Mouse (Mus musculus) stomach, postnatal 0 days (tissue): ENCODE measurements around the gene Apol11b. TPM values are rescaled to one million over a fixed set of nuclear protein-coding genes. Genes with fewer than 3 reads are reported as not detected.
"Not testable (repeated sequence)": the region's sequence is repeated elsewhere in the genome, so short reads cannot be mapped to it uniquely, and the experiment has no call there.

Source experiments
- ATAC-seq: fragments of 200-750 bp; cut with Nextera tagmentation; 2 replicates; pipeline ENCODE4 v1.8.0; 2017; ENCODE audit not compliant: low FRiP score, low TSS enrichment
- DNase-seq: peaks from one replicate; pipeline ENCODE4 v3.0.0-alpha.2; 2016; ENCODE audit warnings: low spot score
- H3K27ac ChIP-seq: fragments of 300-500 bp; sonication (generic); replicated peaks from 2 replicates; pipeline ENCODE4 v1.5.1; 2014; ENCODE audit warnings: mild to moderate bottlenecking, control low read depth
- H3K27me3 ChIP-seq: fragments of 300-500 bp; sonication (generic); 2 replicates; pipeline ENCODE4 v1.6.1; 2014; ENCODE audit warnings: low read length; ENCODE audit not compliant: control insufficient read depth, insufficient read depth
- H3K36me3 ChIP-seq: fragments of 300-500 bp; sonication (generic); 2 replicates; pipeline ENCODE4 v1.6.1; 2014; ENCODE audit warnings: low read length, mixed read lengths; ENCODE audit not compliant: control insufficient read depth, insufficient read depth
- H3K4me1 ChIP-seq: fragments of 300-500 bp; sonication (generic); replicated peaks from 2 replicates; pipeline ENCODE4 v1.6.1; 2014; ENCODE audit warnings: antibody characterized with exemption; ENCODE audit not compliant: control insufficient read depth, insufficient read depth
- H3K4me2 ChIP-seq: fragments of 300-500 bp; sonication (generic); replicated peaks from 2 replicates; pipeline ENCODE4 v1.6.1; 2014; ENCODE audit warnings: low read depth, mild to moderate bottlenecking, control low read depth, moderate library complexity
- H3K4me3 ChIP-seq: fragments of 300-500 bp; sonication (generic); 2 replicates; pipeline ENCODE4 v1.5.1; 2014; ENCODE audit warnings: low read depth, low read length, control low read depth
- H3K9ac ChIP-seq: fragments of 300-500 bp; sonication (generic); 2 replicates; pipeline ENCODE4 v1.6.1; 2014; ENCODE audit warnings: mild to moderate bottlenecking, low read length, control low read depth, mixed read lengths
- H3K9me3 ChIP-seq: fragments of 300-500 bp; sonication (generic); 2 replicates; pipeline ENCODE4 v1.6.1; 2016; ENCODE audit warnings: low read length; ENCODE audit not compliant: control insufficient read depth
- CTCF ChIP-seq: IDR thresholded peaks from 2 replicates; pipeline ENCODE4 v1.5.1; 2016; ENCODE audit warnings: antibody characterized with exemption, low read depth, mild to moderate bottlenecking, moderate library complexity
- WGBS: fragments of 180-500 bp; shearing (Covaris S2); extraction: QIAGEN DNeasy Blood & Tissue Kit; methylation state at CpG from one replicate; pipeline ENCODE4 v1.1.7; 2014; 5-methylcytosine and 5-hydroxymethylcytosine counted together
- polyA plus RNA-seq: library from polyadenylated mRNA; unstranded; fragments of >200 nt; fragmentation: Nextera tagmentation; extraction: Ambion mirVana; gene quantifications from 2 replicates; pipeline ENCODE4 v1.2.1, GENCODE M21; 2015

Apol11b gene
- 0.05 and 0.08 TPM in 2 replicates for polyA plus RNA-seq

GRCm38 (mm10) chr15:77643176-77643575, at the start of gene Apol11b:
Apol11b (minus strand) TSS chr15:77643286.
- H3K27ac ChIP-seq, H3K4me2 ChIP-seq, H3K9ac ChIP-seq, H3K9me3 ChIP-seq, H3K4me3 ChIP-seq, ATAC-seq, H3K4me1 ChIP-seq, H3K27me3 ChIP-seq, DNase-seq, H3K36me3 ChIP-seq: not testable (repeated sequence)
- 78% methylated on average over 2 of the region's 2 CpGs for WGBS

- 0 out of 2 replicates have a peak overlapping the region, but pooled peaks have one; percentile 1 for H3K9ac ChIP-seq
- H3K27me3 ChIP-seq, H3K27ac ChIP-seq, H3K36me3 ChIP-seq, ATAC-seq, H3K9me3 ChIP-seq, H3K4me1 ChIP-seq: not testable (repeated sequence)
- 9% methylated on average over 19 of the region's 20 CpGs for WGBS
- H3K4me3 ChIP-seq: peak overlapping the region; percentile 10; the same call in 1 of the 2 replicates
- H3K4me2 ChIP-seq: peak overlapping the region; percentile 36
- peak; percentile 20 for DNase-seq
These were observed 48.6 kb upstream of the Apol11b start for GRCm38 (mm10) chr15:77691532-77692311.

- not testable (repeated sequence) for H3K27ac ChIP-seq, H3K36me3 ChIP-seq, H3K9ac ChIP-seq, H3K4me1 ChIP-seq, ATAC-seq, H3K27me3 ChIP-seq, H3K4me2 ChIP-seq, H3K4me3 ChIP-seq, H3K9me3 ChIP-seq
- WGBS: 11% methylated on average over 8 of the region's 11 CpGs
- peak; percentile 34 for DNase-seq
- TF ChIP-seq CTCF: peak; percentile 71
These were observed 40.9 kb upstream of the Apol11b start for GRCm38 (mm10) chr15:77683944-77684343.

- H3K27me3 ChIP-seq, H3K4me2 ChIP-seq, H3K9me3 ChIP-seq, DNase-seq, H3K27ac ChIP-seq, H3K4me3 ChIP-seq, H3K9ac ChIP-seq, H3K4me1 ChIP-seq, ATAC-seq, H3K36me3 ChIP-seq: not testable (repeated sequence)
- 63% methylated on average over 1 of the region's 1 CpGs for WGBS
These were observed 31.0 kb upstream of the Apol11b start for GRCm38 (mm10) chr15:77674081-77674480.

GRCm38 (mm10) chr15:77661841-77662240, 18.8 kb upstream of the Apol11b start:
- not testable (repeated sequence) for H3K4me3 ChIP-seq, H3K27ac ChIP-seq, H3K4me1 ChIP-seq, ATAC-seq, H3K9me3 ChIP-seq, H3K9ac ChIP-seq, H3K4me2 ChIP-seq, H3K27me3 ChIP-seq, H3K36me3 ChIP-seq, DNase-seq
- 67% methylated on average over 2 of the region's 2 CpGs for WGBS

- not testable (repeated sequence) for H3K27me3 ChIP-seq
- WGBS: 89% methylated on average over 1 of the region's 1 CpGs
These were observed 16.7 kb upstream of the Apol11b start for GRCm38 (mm10) chr15:77659773-77660172.

GRCm38 (mm10) chr15:77651143-77651542, 8.1 kb upstream of the Apol11b start:
- not testable (repeated sequence) for ATAC-seq

More at GRCm38 (mm10) chr15:77659773-77660172, 16.7 kb upstream of the Apol11b start:
- not testable (repeated sequence) for H3K9me3 ChIP-seq, H3K4me1 ChIP-seq, ATAC-seq, H3K4me2 ChIP-seq, H3K9ac ChIP-seq, DNase-seq, H3K4me3 ChIP-seq, H3K36me3 ChIP-seq, H3K27ac ChIP-seq

GRCm38 (mm10) chr15:77629822-77630221, 13.3 kb downstream of the Apol11b start:
- H3K4me2 ChIP-seq, H3K9me3 ChIP-seq, H3K4me3 ChIP-seq, H3K4me1 ChIP-seq, H3K27me3 ChIP-seq, DNase-seq, ATAC-seq, H3K9ac ChIP-seq, H3K36me3 ChIP-seq, H3K27ac ChIP-seq: not testable (repeated sequence)
- WGBS: 86% methylated on average over 3 of the region's 3 CpGs

More at GRCm38 (mm10) chr15:77651143-77651542, 8.1 kb upstream of the Apol11b start:
- H3K4me1 ChIP-seq, H3K27ac ChIP-seq, H3K9me3 ChIP-seq, H3K4me3 ChIP-seq, H3K4me2 ChIP-seq, H3K36me3 ChIP-seq, H3K27me3 ChIP-seq, DNase-seq, H3K9ac ChIP-seq: not testable (repeated sequence)
